Mouse (Mus musculus) adipocyte (in vitro differentiated cells): ENCODE data around the gene BC005624.
"Not testable (repeated sequence)": the region's sequence is repeated elsewhere in the genome, so short reads cannot be mapped to it uniquely, and the experiment has no call there.

Experiments used
- DNase-seq: peaks from one replicate; pipeline ENCODE4 v3.0.0-alpha.2; 2016; ENCODE audit warnings: low spot score

BC005624 gene

GRCm38 (mm10) chr2:30967352-30968327 is 14.4 kb downstream of the BC005624 start, which contains the start of gene Tor1a:
Gene Tor1a (minus strand): TSS chr2:30967933.
- DNase-seq = peak; percentile 87

GRCm38 (mm10) chr2:30966826-30967225 is 15.2 kb downstream of the BC005624 start:
- peak; percentile 28 for DNase-seq

- DNase-seq = no peak
These were observed 16.4 kb downstream of the BC005624 start for GRCm38 (mm10) chr2:30965627-30966026.

GRCm38 (mm10) chr2:30962570-30963254 is 19.3 kb downstream of the BC005624 start:
- no peak for DNase-seq

- DNase-seq = no peak
These were observed 22.1 kb downstream of the BC005624 start for GRCm38 (mm10) chr2:30959856-30960255.

- DNase-seq = no peak
These were observed 23.3 kb downstream of the BC005624 start for GRCm38 (mm10) chr2:30958726-30959125.

- DNase-seq = no peak
These were observed 24.5 kb downstream of the BC005624 start for GRCm38 (mm10) chr2:30957511-30957910.

GRCm38 (mm10) chr2:30954797-30955196 is 27.2 kb downstream of the BC005624 start:
- no peak for DNase-seq

- peak; percentile 94 for DNase-seq
These were observed 29.0 kb downstream of the BC005624 start, which contains the start of gene Tor1b for GRCm38 (mm10) chr2:30952824-30953490. Gene Tor1b (plus strand): TSS chr2:30952959.

GRCm38 (mm10) chr2:30952457-30952823 is 29.6 kb downstream of the BC005624 start:
- DNase-seq = no peak

- peak; percentile 72 for DNase-seq
These were observed 39.4 kb downstream of the BC005624 start for GRCm38 (mm10) chr2:30942603-30943011.

GRCm38 (mm10) chr2:30942116-30942515 is 39.9 kb downstream of the BC005624 start:
- not testable (repeated sequence) for DNase-seq

GRCm38 (mm10) chr2:30941586-30941985 is 40.4 kb downstream of the BC005624 start:
- no peak for DNase-seq

- no peak for DNase-seq
These were observed 43.4 kb downstream of the BC005624 start for GRCm38 (mm10) chr2:30938574-30938991.

- DNase-seq = no peak
These were observed 44.3 kb downstream of the BC005624 start for GRCm38 (mm10) chr2:30937731-30938130.

GRCm38 (mm10) chr2:30936808-30937207 is 45.2 kb downstream of the BC005624 start:
- DNase-seq = no peak

GRCm38 (mm10) chr2:30933917-30934450 is 48.0 kb downstream of the BC005624 start:
- peak; percentile 89 for DNase-seq

- DNase-seq = no peak
These were observed 49.0 kb downstream of the BC005624 start for GRCm38 (mm10) chr2:30933032-30933431.

- DNase-seq = no peak
These were observed 50.1 kb downstream of the BC005624 start for GRCm38 (mm10) chr2:30931922-30932321.

- DNase-seq = not testable (repeated sequence)
These were observed 51.2 kb downstream of the BC005624 start for GRCm38 (mm10) chr2:30930846-30931245.

GRCm38 (mm10) chr2:30929483-30930045 is 52.4 kb downstream of the BC005624 start, which contains the start of gene Ptges:
Gene Ptges (minus strand): TSS chr2:30929863.
- DNase-seq = peak; percentile 84
